Mouse (Mus musculus): ENCODE data around the gene Art4. TPM values are rescaled to one million over a fixed set of nuclear protein-coding genes. Genes with fewer than 3 reads are reported as not detected.

Art4 gene
- 6.3 TPM for polyA plus RNA-seq (2017; shearing (Covaris generic))

GRCm38 (mm10) chr6:136857186-136857872 lies at the start of gene Art4:
Gene Art4 (minus strand): TSS chr6:136857733.

GRCm38 (mm10) chr6:136875670-136876069 lies 18.1 kb upstream of the Art4 start, which contains the start of gene Mgp:
Gene Mgp (minus strand): TSS chr6:136875823.

DNA sequence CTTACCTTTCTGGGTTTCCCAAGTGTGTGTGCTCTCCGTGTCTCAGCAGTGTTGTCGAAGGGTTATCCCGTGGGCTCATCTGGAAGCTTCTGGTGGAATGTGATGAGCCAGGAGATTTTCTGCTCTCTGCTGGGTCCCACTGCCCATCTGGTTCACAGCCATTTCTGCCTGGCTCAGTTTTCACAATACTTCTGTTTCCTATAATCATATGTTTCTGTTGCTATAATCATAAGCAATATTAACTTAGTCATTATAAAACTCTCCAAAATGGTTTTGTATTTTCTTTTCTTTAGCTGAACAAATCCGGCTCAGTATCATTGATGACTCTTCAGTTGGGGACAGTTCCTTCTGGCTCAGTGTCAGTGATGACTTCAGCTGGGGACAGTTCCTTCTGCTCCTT lies 22.2 kb downstream of the Art4 start, which contains the start of gene Smco3:
Smco3 (minus strand) TSS at position 101 of the 400 bp plus-strand sequence.

GRCm38 (mm10) chr6:136827881-136828561 lies 29.5 kb downstream of the Art4 start, which contains the start of gene Wbp11:
Gene Wbp11 (minus strand): TSS chr6:136828233.

DNA sequence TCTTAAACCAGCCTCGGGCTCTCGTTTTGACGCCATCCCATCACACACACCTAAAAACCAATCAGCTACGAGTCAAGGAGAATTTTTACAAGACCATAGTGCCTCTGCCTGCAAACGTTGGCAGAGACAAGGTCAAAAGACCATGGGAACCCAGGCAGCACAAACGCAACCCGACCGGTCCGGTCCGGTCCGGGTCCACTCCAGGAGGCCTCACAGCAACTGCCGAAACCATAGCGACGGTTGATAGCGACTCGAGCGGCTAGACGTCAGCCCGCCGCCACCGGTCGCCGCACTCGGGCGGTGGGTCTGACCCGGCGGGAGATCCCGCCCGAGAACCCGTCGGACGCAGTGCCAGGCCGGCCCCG lies 30.0 kb downstream of the Art4 start, which contains the start of gene BC049715:
BC049715 (plus strand) TSS at position 111 of the 365 bp plus-strand sequence.

GRCm38 (mm10) chr6:136808014-136808417 lies 49.5 kb downstream of the Art4 start, which contains the start of gene H2afj:
Gene H2afj (plus strand): TSS chr6:136808244.

GRCm38 (mm10) chr6:136803739-136804633 lies 53.5 kb downstream of the Art4 start, which contains the start of gene Hist4h4:
Gene Hist4h4 (minus strand): TSS chr6:136804415.

Other genes starting within 250 kb of the Art4 start
- gene Plbd1, start 195.8 kb downstream of the Art4 start, polyA plus RNA-seq (2017; shearing (Covaris generic)) = 2.2 TPM
- not detected for gene Gucy2c, start 76.0 kb downstream of the Art4 start, polyA plus RNA-seq (2017; shearing (Covaris generic))
- gene Hist4h4, start 53.3 kb downstream of the Art4 start, polyA plus RNA-seq (2017; shearing (Covaris generic)) = 1.1 TPM
- gene H2afj, start 49.5 kb downstream of the Art4 start, polyA plus RNA-seq (2017; shearing (Covaris generic)) = 152 TPM
- 2.6 TPM for gene BC049715, start 30.1 kb downstream of the Art4 start, polyA plus RNA-seq (2017; shearing (Covaris generic))
- gene Wbp11, start 29.5 kb downstream of the Art4 start, polyA plus RNA-seq (2017; shearing (Covaris generic)) = 113 TPM
- not detected for gene Smco3, start 22.3 kb downstream of the Art4 start, polyA plus RNA-seq (2017; shearing (Covaris generic))
- not detected for gene Mgp, start 18.1 kb upstream of the Art4 start, polyA plus RNA-seq (2017; shearing (Covaris generic))
- 1.6 TPM for gene Erp27, start 64.4 kb upstream of the Art4 start, polyA plus RNA-seq (2017; shearing (Covaris generic))
- 0.11 TPM for gene Pde6h, start 66.1 kb upstream of the Art4 start, polyA plus RNA-seq (2017; shearing (Covaris generic))
- 2,381 TPM for gene Arhgdib, start 84.2 kb upstream of the Art4 start, polyA plus RNA-seq (2017; shearing (Covaris generic))

Data from CD4-positive, CD25-positive, alpha-beta regulatory T cell (primary cell).